Mouse (Mus musculus) heart, embryonic 10.5 days (tissue): ENCODE results near the gene Fbxl21. TPM values are rescaled to one million over a fixed set of nuclear protein-coding genes. Genes with fewer than 3 reads are reported as not detected.

Experiments used
- DNase-seq: peaks from one replicate; pipeline ENCODE4 v3.0.0-alpha.2; 2017; ENCODE audit warnings: low spot score
- H3K27ac ChIP-seq: fragments of 300-500 bp; sonication (generic); 2 replicates; pipeline ENCODE4 v1.5.1; 2016; ENCODE audit warnings: mild to moderate bottlenecking
- H3K27me3 ChIP-seq: fragments of 300-500 bp; sonication (generic); 2 replicates; pipeline ENCODE4 v1.6.1; 2016; ENCODE audit warnings: mild to moderate bottlenecking; ENCODE audit not compliant: poor library complexity, insufficient read depth, severe bottlenecking
- H3K36me3 ChIP-seq: fragments of 300-500 bp; sonication (generic); 2 replicates; pipeline ENCODE4 v1.6.1; 2016; ENCODE audit warnings: mild to moderate bottlenecking, moderate library complexity
- H3K4me1 ChIP-seq: fragments of 300-500 bp; sonication (generic); 2 replicates; pipeline ENCODE4 v1.6.1; 2016; ENCODE audit warnings: mild to moderate bottlenecking
- H3K4me3 ChIP-seq: fragments of 300-500 bp; sonication (generic); 2 replicates; pipeline ENCODE4 v1.5.1; 2016; ENCODE audit warnings: mild to moderate bottlenecking, moderate library complexity
- H3K9me3 ChIP-seq: fragments of 300-500 bp; sonication (generic); 2 replicates; pipeline ENCODE4 v1.6.1; 2016; ENCODE audit warnings: mild to moderate bottlenecking, moderate library complexity
- WGBS: fragments of 180-500 bp; shearing (Covaris S2); methylation state at CpG from one replicate; pipeline ENCODE4 v1.1.7; 2016; 5-methylcytosine and 5-hydroxymethylcytosine counted together
- polyA plus RNA-seq: library from polyadenylated mRNA; unstranded; fragments of >200 nt; fragmentation: Nextera tagmentation; extraction: Ambion mirVana; gene quantifications from 2 replicates; pipeline ENCODE4 v1.2.1, GENCODE M21; 2016

Gene Fbxl21
- polyA plus RNA-seq, 1 experiment from 2014 or later, result 1.1 TPM

- peak; percentile 71 for DNase-seq
- Histone ChIP-seq H3K27ac (no peak overlapping the region), H3K4me3 (no peak overlapping the region), H3K9me3 (no peaks in the 10 kb centered on the region), H3K36me3 (no peaks in the 10 kb centered on the region), H3K4me1 (no peaks in the 10 kb centered on the region), H3K27me3 (no peaks in the 10 kb centered on the region)
- 74% methylated on average over 9 of the region's 9 CpGs for WGBS
Measured at GRCm38 (mm10) chr13:56543805-56544204, 21.5 kb downstream of the Fbxl21 start.

GRCm38 (mm10) chr13:56544956-56545355 lies 22.7 kb downstream of the Fbxl21 start:
- H3K27me3 ChIP-seq, result no peaks in the 10 kb centered on the region
- peak; percentile 28 for DNase-seq
- 70% methylated on average over 3 of the region's 3 CpGs for WGBS
- H3K9me3 ChIP-seq, result no peaks in the 10 kb centered on the region
- H3K4me1 ChIP-seq, result peaks cover 6% of the 10 kb centered on the region; the same call in 1 of the 2 replicates
- no peak overlapping the region for H3K27ac ChIP-seq
- H3K36me3 ChIP-seq, result no peaks in the 10 kb centered on the region
- no peak overlapping the region for H3K4me3 ChIP-seq

- no peak within 1 kb of the TSS for H3K4me3 ChIP-seq
- H3K4me1 ChIP-seq, result peaks cover 22% of the 10 kb centered on the region; the same call in 1 of the 2 replicates
- no peaks in the 10 kb centered on the region for H3K27me3 ChIP-seq
- H3K9me3 ChIP-seq, result no peaks in the 10 kb centered on the region
- H3K36me3 ChIP-seq, result no peaks in the 10 kb centered on the region
- 69% methylated on average over 9 of the region's 9 CpGs for WGBS
- no peak within 1 kb of the TSS for H3K27ac ChIP-seq
- DNase-seq, result peak; percentile 71
Measured at GRCm38 (mm10) chr13:56548401-56548800, 26.1 kb downstream of the Fbxl21 start, which contains the start of gene Lect2. Gene Lect2, minus strand, starts transcription at chr13:56548502.

GRCm38 (mm10) chr13:56549364-56549763 lies 27.1 kb downstream of the Fbxl21 start:
- Histone ChIP-seq H3K36me3 (no peaks in the 10 kb centered on the region), H3K27me3 (no peaks in the 10 kb centered on the region), H3K4me1 (peaks cover 23% of the 10 kb centered on the region; the same call in 1 of the 2 replicates), H3K9me3 (no peaks in the 10 kb centered on the region), H3K4me3 (no peak overlapping the region), H3K27ac (0 out of 2 replicates have a peak overlapping the region, but pooled peaks have one; percentile 22)
- DNase-seq, result peak; percentile 88
- 34% methylated on average over 4 of the region's 4 CpGs for WGBS

GRCm38 (mm10) chr13:56550574-56550973 lies 28.3 kb downstream of the Fbxl21 start:
- peak; percentile 33 for DNase-seq
- Histone ChIP-seq H3K4me1 (peaks cover 23% of the 10 kb centered on the region; the same call in 1 of the 2 replicates), H3K9me3 (no peaks in the 10 kb centered on the region), H3K4me3 (no peak overlapping the region), H3K27ac (no peak overlapping the region), H3K27me3 (no peaks in the 10 kb centered on the region), H3K36me3 (no peaks in the 10 kb centered on the region)
- 26% methylated on average over 1 of the region's 1 CpGs for WGBS

GRCm38 (mm10) chr13:56551661-56552060 lies 29.4 kb downstream of the Fbxl21 start:
- Histone ChIP-seq H3K27me3 (no peaks in the 10 kb centered on the region), H3K36me3 (no peaks in the 10 kb centered on the region), H3K4me3 (no peak overlapping the region), H3K9me3 (no peaks in the 10 kb centered on the region), H3K4me1 (peaks cover 23% of the 10 kb centered on the region; the same call in 1 of the 2 replicates), H3K27ac (no peak overlapping the region)
- WGBS, result 74% methylated on average over 6 of the region's 6 CpGs
- DNase-seq, result peak; percentile 31

GRCm38 (mm10) chr13:56553923-56554322 lies 31.7 kb downstream of the Fbxl21 start:
- WGBS, result 55% methylated on average over 2 of the region's 2 CpGs
- Histone ChIP-seq H3K27me3 (no peaks in the 10 kb centered on the region), H3K4me3 (no peak overlapping the region), H3K4me1 (peaks cover 28% of the 10 kb centered on the region), H3K27ac (no peak overlapping the region), H3K36me3 (no peaks in the 10 kb centered on the region), H3K9me3 (no peaks in the 10 kb centered on the region)
- DNase-seq, result peak; percentile 48

GRCm38 (mm10) chr13:56554409-56554808 lies 32.1 kb downstream of the Fbxl21 start:
- H3K27ac ChIP-seq, result no peak overlapping the region
- H3K4me1 ChIP-seq, result peaks cover 29% of the 10 kb centered on the region
- H3K4me3 ChIP-seq, result no peak overlapping the region
- WGBS, result 28% methylated on average over 2 of the region's 2 CpGs
- no peaks in the 10 kb centered on the region for H3K36me3 ChIP-seq
- no peak for DNase-seq
- no peaks in the 10 kb centered on the region for H3K9me3 ChIP-seq
- H3K27me3 ChIP-seq, result no peaks in the 10 kb centered on the region

GRCm38 (mm10) chr13:56555957-56556356 lies 33.7 kb downstream of the Fbxl21 start:
- no peaks in the 10 kb centered on the region for H3K27me3 ChIP-seq
- WGBS, result 13% methylated on average over 1 of the region's 1 CpGs
- no peaks in the 10 kb centered on the region for H3K9me3 ChIP-seq
- no peaks in the 10 kb centered on the region for H3K36me3 ChIP-seq
- peaks cover 19% of the 10 kb centered on the region for H3K4me1 ChIP-seq
- DNase-seq, result no peak
- no peak overlapping the region for H3K4me3 ChIP-seq
- no peak overlapping the region for H3K27ac ChIP-seq

- Histone ChIP-seq H3K36me3 (no peaks in the 10 kb centered on the region), H3K9me3 (no peaks in the 10 kb centered on the region), H3K27ac (no peak overlapping the region), H3K4me3 (no peak overlapping the region), H3K4me1 (peaks cover 16% of the 10 kb centered on the region), H3K27me3 (no peaks in the 10 kb centered on the region)
- WGBS, result 73% methylated on average over 3 of the region's 3 CpGs
- no peak for DNase-seq
Measured at GRCm38 (mm10) chr13:56556701-56557100, 34.4 kb downstream of the Fbxl21 start.

GRCm38 (mm10) chr13:56558811-56559210 lies 36.5 kb downstream of the Fbxl21 start:
- DNase-seq, result no peak
- Histone ChIP-seq H3K27me3 (no peaks in the 10 kb centered on the region), H3K4me3 (no peak overlapping the region), H3K4me1 (peaks cover 8% of the 10 kb centered on the region), H3K27ac (no peak overlapping the region), H3K36me3 (no peaks in the 10 kb centered on the region), H3K9me3 (no peaks in the 10 kb centered on the region)
- whole genome bisulfite sequencing, result 23% methylated on average over 3 of the region's 3 CpGs

- 84% methylated on average over 6 of the region's 6 CpGs for WGBS
- DNase-seq, result no peak
- Histone ChIP-seq H3K9me3 (no peaks in the 10 kb centered on the region), H3K4me1 (peaks cover 8% of the 10 kb centered on the region), H3K27ac (no peak overlapping the region), H3K27me3 (no peaks in the 10 kb centered on the region), H3K36me3 (no peaks in the 10 kb centered on the region), H3K4me3 (no peak overlapping the region)
Measured at GRCm38 (mm10) chr13:56559841-56560370, 37.6 kb downstream of the Fbxl21 start.

GRCm38 (mm10) chr13:56561129-56561528 lies 38.9 kb downstream of the Fbxl21 start:
- no peaks in the 10 kb centered on the region for H3K36me3 ChIP-seq
- no peak for DNase-seq
- WGBS, result 80% methylated on average over 8 of the region's 8 CpGs
- H3K27ac ChIP-seq, result no peak overlapping the region
- H3K9me3 ChIP-seq, result no peaks in the 10 kb centered on the region
- peaks cover 9% of the 10 kb centered on the region for H3K4me1 ChIP-seq
- H3K4me3 ChIP-seq, result no peak overlapping the region
- no peaks in the 10 kb centered on the region for H3K27me3 ChIP-seq

GRCm38 (mm10) chr13:56563075-56563474 lies 40.8 kb downstream of the Fbxl21 start:
- Histone ChIP-seq H3K9me3 (no peaks in the 10 kb centered on the region), H3K36me3 (no peaks in the 10 kb centered on the region), H3K4me1 (peaks cover 13% of the 10 kb centered on the region), H3K27me3 (no peaks in the 10 kb centered on the region), H3K27ac (no peak overlapping the region), H3K4me3 (no peak overlapping the region)
- 36% methylated on average over 6 of the region's 6 CpGs for WGBS
- no peak for DNase-seq
